Mouse (Mus musculus): ENCODE measurements around the gene Nsun7. TPM values are rescaled to one million over a fixed set of nuclear protein-coding genes. Genes with fewer than 3 reads are reported as not detected.

The Nsun7 gene
- polyA plus RNA-seq, 1 experiment from 2014 or later = 0.17 TPM

DNA sequence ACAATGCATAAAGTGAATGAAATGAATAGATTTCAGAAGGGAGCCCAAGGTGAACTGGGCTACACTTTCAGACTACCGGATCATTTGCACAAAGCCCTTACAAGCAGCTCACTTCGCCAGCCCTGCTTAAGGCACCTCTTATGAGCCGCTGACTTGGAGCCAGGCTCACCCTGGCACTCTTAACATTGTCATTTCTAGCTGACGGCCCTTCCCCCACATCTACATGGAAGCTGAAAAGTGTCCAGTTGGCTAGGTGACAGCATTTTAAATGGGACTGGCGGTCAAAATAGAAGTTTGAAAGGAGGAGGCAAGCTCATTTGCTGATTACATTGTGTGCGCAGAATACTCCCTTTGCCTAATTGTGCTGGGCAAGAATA lies 78.3 kb downstream of the Nsun7 start:
- WGBS = 26% methylated on average over 6 of the region's 6 CpGs
- 0 out of 2 replicates have a peak overlapping the region, but pooled peaks have one; percentile 68 for H3K9ac ChIP-seq

DNA sequence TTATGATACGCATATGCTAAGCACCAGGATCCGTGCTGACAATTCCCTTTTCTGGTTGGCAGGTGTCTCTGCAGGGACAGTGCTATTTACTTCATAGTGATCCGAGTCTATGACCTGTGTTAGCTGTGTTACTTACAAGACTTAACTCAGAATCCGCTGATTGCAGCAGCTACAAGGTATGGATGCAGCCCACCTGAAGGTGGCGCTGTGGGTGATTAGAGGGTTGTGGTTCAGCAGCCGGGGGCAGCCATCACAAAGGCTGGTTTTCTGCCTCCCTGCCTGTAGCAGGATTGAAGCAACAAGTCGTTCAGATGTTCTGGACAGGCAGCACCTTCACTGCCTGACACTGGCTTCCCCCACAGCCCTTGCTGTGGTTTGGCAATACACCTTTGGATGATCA lies 78.9 kb downstream of the Nsun7 start:
- no peak overlapping the region for H3K27ac ChIP-seq (ENCODE audit: poor library complexity, severe bottlenecking)
- H3K4me3 ChIP-seq = no peak overlapping the region
- H3K9me3 ChIP-seq (replicated peaks) = no peaks in the 10 kb centered on the region
- no peak for ATAC-seq (ENCODE audit: insufficient number of reproducible peaks, low FRiP score)
- no peak overlapping the region for H3K9ac ChIP-seq
- 0 out of 2 replicates have a peak overlapping the region, but pooled peaks have one; percentile 93 for H3K4me2 ChIP-seq
- WGBS = 38% methylated on average over 7 of the region's 7 CpGs
- 0 out of 2 replicates have a peak, but pooled peaks cover 6% of the 10 kb centered on the region for H3K27me3 ChIP-seq (replicated peaks)
- H3K4me1 ChIP-seq (replicated peaks) = peaks cover 18% of the 10 kb centered on the region
- no peaks in the 10 kb centered on the region for H3K36me3 ChIP-seq

More for the DNA sequence above, 78.3 kb downstream of the Nsun7 start:
- H3K36me3 ChIP-seq = no peaks in the 10 kb centered on the region
- no peaks in the 10 kb centered on the region for H3K9me3 ChIP-seq (replicated peaks)
- 0 out of 2 replicates have a peak, but pooled peaks cover 6% of the 10 kb centered on the region for H3K27me3 ChIP-seq (replicated peaks)
- H3K4me2 ChIP-seq = peak overlapping the region; percentile 93
- no peak overlapping the region for H3K27ac ChIP-seq (ENCODE audit: poor library complexity, severe bottlenecking)
- peak overlapping the region; percentile 50 for H3K4me3 ChIP-seq
- ATAC-seq (ENCODE audit: insufficient number of reproducible peaks, low FRiP score) = peak; percentile 63; the same call in 1 of the 2 replicates
- H3K4me1 ChIP-seq (replicated peaks) = peaks cover 18% of the 10 kb centered on the region

DNA sequence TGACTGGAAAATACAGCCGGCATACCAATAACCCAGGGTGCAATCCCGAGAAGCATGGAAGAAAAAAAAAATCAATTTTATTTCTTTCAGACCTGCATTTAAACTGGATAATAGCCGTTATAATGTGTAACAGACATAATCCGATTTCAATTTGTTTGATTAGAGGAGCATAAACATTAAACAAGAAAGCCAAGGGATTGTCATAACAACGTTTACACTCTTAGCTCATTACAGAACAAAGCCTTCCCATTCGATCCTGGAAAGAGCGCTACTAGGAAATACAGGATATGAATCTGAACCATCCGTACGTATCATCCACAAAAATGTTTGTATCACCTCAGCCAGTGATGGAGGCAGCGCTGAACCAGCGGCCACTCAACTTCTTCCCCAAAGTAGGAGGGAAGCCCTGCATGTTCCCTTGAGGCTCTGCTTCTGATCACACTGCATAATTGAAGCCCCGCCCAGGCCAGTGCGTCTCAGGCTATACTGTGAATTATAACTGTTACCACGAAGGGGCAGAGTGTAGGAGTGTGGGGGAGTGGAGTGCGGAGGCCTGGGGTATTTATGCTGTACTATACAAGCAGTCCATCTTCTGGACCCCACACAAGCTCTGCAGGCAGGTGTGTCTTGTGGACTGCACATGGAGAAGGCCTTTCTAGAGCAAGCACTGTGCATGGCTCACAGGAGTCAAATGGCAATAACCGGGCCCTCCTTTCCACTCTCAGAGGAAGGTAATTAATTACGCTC lies 80.8 kb downstream of the Nsun7 start:
- 76% methylated on average over 17 of the region's 17 CpGs for WGBS
- Histone ChIP-seq H3K9ac (no peak overlapping the region), H3K9me3 (replicated peaks) (no peaks in the 10 kb centered on the region), H3K4me2 (no peak overlapping the region), H3K4me1 (replicated peaks) (peaks cover 26% of the 10 kb centered on the region), H3K27ac (ENCODE audit: poor library complexity, severe bottlenecking) (no peak overlapping the region), H3K36me3 (no peaks in the 10 kb centered on the region), H3K27me3 (replicated peaks) (0 out of 2 replicates have a peak, but pooled peaks cover 6% of the 10 kb centered on the region), H3K4me3 (no peak overlapping the region)
- ATAC-seq (ENCODE audit: insufficient number of reproducible peaks, low FRiP score) = no peak

DNA sequence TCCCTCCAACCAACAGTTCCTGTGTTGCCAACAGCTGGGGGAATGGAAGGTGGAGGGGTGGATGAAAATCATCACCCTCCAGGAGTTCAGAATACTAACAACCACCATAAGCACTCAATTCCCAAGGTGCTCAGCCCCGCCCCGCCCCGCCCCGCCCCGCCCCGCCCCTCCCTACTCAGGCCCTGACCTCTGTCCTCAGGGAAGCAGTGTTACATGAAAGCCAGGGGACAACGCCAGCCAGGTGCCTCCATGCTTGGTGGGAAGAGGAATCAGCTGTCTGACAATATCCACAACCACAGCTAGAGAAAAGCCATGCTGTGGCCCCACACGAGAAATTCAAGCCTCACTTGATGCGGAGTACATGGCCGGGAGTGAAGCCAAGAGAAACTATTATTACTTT lies 82.2 kb downstream of the Nsun7 start:
- no peak overlapping the region for H3K4me2 ChIP-seq
- no peak overlapping the region for H3K27ac ChIP-seq (ENCODE audit: poor library complexity, severe bottlenecking)
- 47% methylated on average over 10 of the region's 10 CpGs for WGBS
- H3K36me3 ChIP-seq = no peaks in the 10 kb centered on the region
- no peaks in the 10 kb centered on the region for H3K9me3 ChIP-seq (replicated peaks)
- no peak for ATAC-seq (ENCODE audit: insufficient number of reproducible peaks, low FRiP score)
- peaks cover 26% of the 10 kb centered on the region for H3K4me1 ChIP-seq (replicated peaks)
- no peak overlapping the region for H3K4me3 ChIP-seq
- H3K27me3 ChIP-seq (replicated peaks) = 0 out of 2 replicates have a peak, but pooled peaks cover 3% of the 10 kb centered on the region
- no peak overlapping the region for H3K9ac ChIP-seq

DNA sequence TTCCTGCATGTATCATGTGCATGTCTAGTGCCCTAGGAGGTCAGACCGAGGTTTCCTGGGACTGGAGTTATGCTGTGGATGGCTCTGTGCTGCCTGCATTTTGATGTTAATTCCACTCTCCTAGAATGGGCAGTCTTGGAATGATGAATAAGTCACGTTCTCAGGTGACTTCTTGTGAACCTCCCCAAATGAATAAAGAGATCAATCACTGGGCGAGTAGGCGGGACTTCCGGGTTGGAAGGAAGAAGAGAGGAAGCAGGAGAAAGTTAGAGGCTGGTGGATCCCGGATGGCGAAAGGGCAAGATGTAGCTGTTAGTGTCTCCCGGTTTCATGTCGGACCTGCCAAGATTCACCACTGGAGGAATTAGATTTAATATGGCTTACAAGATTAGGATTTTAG lies 82.6 kb downstream of the Nsun7 start:
- Histone ChIP-seq H3K9ac (no peak overlapping the region), H3K9me3 (replicated peaks) (no peaks in the 10 kb centered on the region), H3K36me3 (no peaks in the 10 kb centered on the region), H3K4me3 (no peak overlapping the region), H3K27ac (ENCODE audit: poor library complexity, severe bottlenecking) (no peak overlapping the region), H3K4me2 (no peak overlapping the region), H3K4me1 (replicated peaks) (peaks cover 22% of the 10 kb centered on the region), H3K27me3 (replicated peaks) (0 out of 2 replicates have a peak, but pooled peaks cover 3% of the 10 kb centered on the region)
- WGBS = 71% methylated on average over 9 of the region's 9 CpGs
- no peak for ATAC-seq (ENCODE audit: insufficient number of reproducible peaks, low FRiP score)

DNA sequence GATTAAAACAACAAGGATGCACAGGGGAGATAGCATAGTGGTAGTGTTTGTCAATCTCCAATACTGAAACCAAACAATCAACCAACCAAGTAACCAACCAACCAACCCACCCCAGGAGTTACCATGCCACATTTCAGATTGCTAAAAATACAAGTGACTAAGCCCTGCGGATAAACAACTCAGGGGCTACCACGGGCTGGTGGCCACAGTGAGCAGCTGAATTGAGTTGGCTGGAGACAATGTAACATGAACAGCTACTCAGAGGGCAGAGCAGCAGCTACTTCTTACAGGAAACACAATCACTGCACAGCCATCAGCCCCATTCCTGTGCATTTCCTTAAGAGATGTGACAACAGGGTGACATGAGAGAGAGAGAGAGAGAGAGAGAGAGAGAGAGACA lies 84.5 kb downstream of the Nsun7 start:
- Histone ChIP-seq H3K36me3 (no peaks in the 10 kb centered on the region), H3K4me1 (replicated peaks) (peaks cover 8% of the 10 kb centered on the region), H3K9me3 (replicated peaks) (no peaks in the 10 kb centered on the region), H3K27me3 (replicated peaks) (no peaks in the 10 kb centered on the region), H3K4me3 (no peak overlapping the region), H3K4me2 (no peak overlapping the region), H3K27ac (ENCODE audit: poor library complexity, severe bottlenecking) (no peak overlapping the region), H3K9ac (no peak overlapping the region)
- 49% methylated on average over 2 of the region's 2 CpGs for WGBS
- no peak for ATAC-seq (ENCODE audit: insufficient number of reproducible peaks, low FRiP score)

DNA sequence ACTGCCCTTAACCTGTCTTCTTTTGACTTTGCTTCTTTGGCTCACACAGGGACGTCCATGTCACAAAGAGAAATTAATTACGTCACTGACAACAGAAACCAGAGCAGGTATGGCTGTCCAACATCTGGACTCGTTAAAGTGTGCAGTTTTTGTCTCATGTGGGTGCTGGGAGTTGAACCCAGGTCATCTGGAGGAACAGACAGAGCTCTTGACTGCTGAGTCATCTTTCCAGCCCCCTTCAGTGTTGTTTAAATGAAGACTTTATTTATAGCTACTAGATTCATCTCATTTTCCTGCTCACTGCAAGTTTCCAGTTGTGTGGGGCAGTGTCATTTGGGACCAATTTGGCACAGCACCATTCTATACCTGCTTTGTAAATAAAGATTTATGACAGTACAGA lies 85.4 kb downstream of the Nsun7 start:
- H3K4me3 ChIP-seq = no peak overlapping the region
- no peak for ATAC-seq (ENCODE audit: insufficient number of reproducible peaks, low FRiP score)
- H3K27me3 ChIP-seq (replicated peaks) = no peaks in the 10 kb centered on the region
- no peak overlapping the region for H3K9ac ChIP-seq
- no peaks in the 10 kb centered on the region for H3K36me3 ChIP-seq
- H3K9me3 ChIP-seq (replicated peaks) = no peaks in the 10 kb centered on the region
- H3K4me2 ChIP-seq = no peak overlapping the region
- H3K27ac ChIP-seq (ENCODE audit: poor library complexity, severe bottlenecking) = no peak overlapping the region
- peaks cover 8% of the 10 kb centered on the region for H3K4me1 ChIP-seq (replicated peaks)
- WGBS = 61% methylated on average over 3 of the region's 3 CpGs

DNA sequence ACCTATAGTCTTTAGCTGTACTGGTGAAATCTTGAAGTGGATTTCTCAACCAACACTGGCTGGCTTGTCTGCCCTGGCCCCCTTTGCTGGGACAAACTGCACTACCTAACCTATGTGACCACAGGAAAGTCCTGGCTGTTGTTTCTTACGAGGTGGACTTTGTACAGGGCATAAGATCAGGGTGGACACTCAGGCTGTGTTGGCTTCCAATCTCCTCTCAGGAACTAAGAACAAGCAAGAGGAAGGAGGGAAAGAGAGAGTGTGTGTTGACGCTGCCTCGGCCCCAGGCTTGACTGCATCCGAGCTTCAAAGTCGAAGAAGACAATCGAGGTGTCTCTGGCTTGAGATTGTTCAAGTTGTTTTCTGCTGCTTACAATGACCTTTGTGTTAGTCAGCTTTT lies 87.1 kb downstream of the Nsun7 start:
- Histone ChIP-seq H3K4me1 (replicated peaks) (peaks cover 8% of the 10 kb centered on the region), H3K9ac (no peak overlapping the region), H3K4me2 (no peak overlapping the region), H3K9me3 (replicated peaks) (no peaks in the 10 kb centered on the region), H3K36me3 (no peaks in the 10 kb centered on the region), H3K27ac (ENCODE audit: poor library complexity, severe bottlenecking) (no peak overlapping the region), H3K27me3 (replicated peaks) (no peaks in the 10 kb centered on the region), H3K4me3 (no peak overlapping the region)
- ATAC-seq (ENCODE audit: insufficient number of reproducible peaks, low FRiP score) = no peak
- WGBS = 83% methylated on average over 6 of the region's 6 CpGs

Other genes with a start within 250 kb of the Nsun7 start
- 2.2 and 2.4 TPM in 2 replicates for gene Rbm47, start 86.8 kb upstream of the Nsun7 start, polyA plus RNA-seq (2016; fragmentation: Nextera tagmentation; extraction: Ambion mirVana)